Mouse (Mus musculus) heart, adult 2 months (tissue): ENCODE data around the gene Rai1. TPM values are rescaled to one million over a fixed set of nuclear protein-coding genes. Genes with fewer than 3 reads are reported as not detected.

Source experiments
- DNase-seq, 2 experiments: peaks; one replicate each; pipeline ENCODE4 v3.0.0; 2021
- H3K27ac ChIP-seq: fragments of 200-600 bp; 2 replicates; pipeline ENCODE4 v1.8.1; 2022
- H3K27me3 ChIP-seq: fragments of 200-500 bp; 2 replicates; pipeline ENCODE4 v1.6.1; 2012; ENCODE audit warnings: mild to moderate bottlenecking, low read length, inconsistent platforms, mixed read lengths; ENCODE audit not compliant: control insufficient read depth, insufficient read depth
- H3K36me3 ChIP-seq: fragments of 200-500 bp; 2 replicates; pipeline ENCODE4 v1.6.1; 2012; ENCODE audit warnings: low read length, inconsistent platforms; ENCODE audit not compliant: control insufficient read depth, insufficient read depth
- H3K4me1 ChIP-seq: fragments of 200-500 bp; 2 replicates; pipeline ENCODE4 v1.6.1; 2011; ENCODE audit warnings: low read length; ENCODE audit not compliant: control insufficient read depth, insufficient read depth
- H3K4me3 ChIP-seq: fragments of 200-600 bp; 2 replicates; pipeline ENCODE4 v1.8.1; 2022
- H3K79me2 ChIP-seq: fragments of 200-500 bp; replicated peaks from 2 replicates; pipeline ENCODE4 v1.6.1; 2012; ENCODE audit warnings: mild to moderate bottlenecking, inconsistent platforms, low read length, moderate library complexity, mixed read lengths; ENCODE audit not compliant: control insufficient read depth, insufficient read depth
- H3K9ac ChIP-seq: fragments of 200-500 bp; 2 replicates; pipeline ENCODE4 v1.6.1; 2012; ENCODE audit warnings: low read depth, mild to moderate bottlenecking, control low read depth, inconsistent platforms, low read length, mixed read lengths
- CTCF ChIP-seq: fragments of 200-600 bp; IDR thresholded peaks from 2 replicates; pipeline ENCODE4 v1.8.1; 2022; ENCODE audit warnings: antibody characterized with exemption, mild to moderate bottlenecking, moderate library complexity
- EP300 ChIP-seq: fragments of 200-500 bp; IDR thresholded peaks from 2 replicates; pipeline ENCODE4 v1.6.1; 2011; ENCODE audit warnings: low read depth, low read length, control low read depth; ENCODE audit not compliant: insufficient read depth
- POLR2A ChIP-seq: fragments of 200-500 bp; IDR thresholded peaks from 2 replicates; pipeline ENCODE4 v1.6.1; 2011; ENCODE audit warnings: mild to moderate bottlenecking, low read depth, low read length, control low read depth; ENCODE audit not compliant: insufficient read depth
- WGBS: fragments of 180-500 bp; shearing (Covaris S2); methylation state at CpG from one replicate; pipeline ENCODE4 v1.1.7; 2018; 5-methylcytosine and 5-hydroxymethylcytosine counted together
- intact Hi-C: fragments of 180-260 bp; cut with DNase I; formaldehyde crosslinking; loops from one replicate; pipeline ENCODE4 v1.15.1; 2025
- polyA plus RNA-seq: library from polyadenylated mRNA; depleted of rRNA; stranded (reverse); fragments of >200 nt; gene quantifications from 2 replicates; pipeline ENCODE4 v1.2.3, GENCODE M21; 2012
- total RNA-seq, 2 experiments: library from RNA; stranded (reverse); gene quantifications; 2 replicates each; pipeline ENCODE4 v1.2.3; 2021

Rai1 gene
- total and polyA plus RNA-seq, 3 experiments = 20.0 to 26.5 (median 21.8) TPM

GRCm38 (mm10) chr11:60232441-60233058 lies 127.7 kb downstream of the Rai1 start:
- Histone ChIP-seq H3K9ac (no peak overlapping the region), H3K4me1 (peaks cover 3% of the 10 kb centered on the region; the same call in 1 of the 2 replicates), H3K27me3 (no peaks in the 10 kb centered on the region), H3K27ac (peak overlapping the region; percentile 88), H3K4me3 (no peak overlapping the region), H3K79me2 (no peaks in the 10 kb centered on the region), H3K36me3 (no peaks in the 10 kb centered on the region)
- TF ChIP-seq POLR2A (no peak), EP300 (no peak), CTCF (no peak)
- DNase-seq = no peak
- 81% methylated on average over 14 of the region's 14 CpGs for WGBS
- intact Hi-C loops = no loop called here

GRCm38 (mm10) chr11:60233235-60233634 lies 128.4 kb downstream of the Rai1 start:
- intact Hi-C loops = no loop called here
- peak; percentile 53 to 67 for DNase-seq
- 66% methylated on average over 8 of the region's 8 CpGs for WGBS

GRCm38 (mm10) chr11:60235351-60235750 lies 130.5 kb downstream of the Rai1 start:
- intact Hi-C loops = no loop called here
- WGBS = 88% methylated on average over 5 of the region's 5 CpGs

More at GRCm38 (mm10) chr11:60233235-60233634, 128.4 kb downstream of the Rai1 start:
- Histone ChIP-seq H3K4me3 (no peak overlapping the region), H3K9ac (no peak overlapping the region; the same call in 1 of the 2 replicates), H3K4me1 (peaks cover 3% of the 10 kb centered on the region; the same call in 1 of the 2 replicates), H3K27ac (peak overlapping the region; percentile 88), H3K79me2 (no peaks in the 10 kb centered on the region), H3K27me3 (no peaks in the 10 kb centered on the region), H3K36me3 (no peaks in the 10 kb centered on the region)
- TF ChIP-seq EP300 (no peak), POLR2A (no peak), CTCF (no peak)

DNA sequence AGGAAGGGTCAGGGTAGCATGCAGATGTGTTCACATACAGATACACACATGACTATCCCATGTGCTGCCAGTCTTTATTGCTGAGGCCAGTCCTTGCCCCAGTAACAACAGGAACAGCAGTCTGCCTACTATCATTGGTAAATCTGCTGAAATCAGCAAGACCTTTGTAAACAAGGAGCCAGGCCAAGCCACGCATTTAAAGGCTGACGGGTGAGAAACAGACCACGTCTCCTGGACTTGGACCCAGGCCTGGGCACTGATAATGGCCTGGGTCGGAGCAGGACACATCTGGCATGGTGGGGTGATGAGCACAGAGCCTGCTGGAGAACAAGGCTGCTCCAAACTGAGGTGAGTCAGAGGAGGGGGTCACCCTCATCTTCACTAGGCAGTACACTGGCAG lies 135.7 kb downstream of the Rai1 start:
- no peaks in the 10 kb centered on the region for H3K27me3 ChIP-seq
- H3K9ac ChIP-seq = no peak overlapping the region
- H3K4me3 ChIP-seq = no peak overlapping the region
- no peak for DNase-seq
- H3K4me1 ChIP-seq = peaks cover 2% of the 10 kb centered on the region; the same call in 1 of the 2 replicates
- 0 out of 2 replicates have a peak, but pooled peaks cover 2% of the 10 kb centered on the region for H3K36me3 ChIP-seq
- H3K27ac ChIP-seq = no peak overlapping the region
- WGBS = 50% methylated on average over 4 of the region's 4 CpGs
- no peaks in the 10 kb centered on the region for H3K79me2 ChIP-seq
- no peak for TF ChIP-seq POLR2A
- no peak for TF ChIP-seq CTCF
- intact Hi-C loops = no loop called here

More at GRCm38 (mm10) chr11:60235351-60235750, 130.5 kb downstream of the Rai1 start:
- TF ChIP-seq CTCF (no peak), POLR2A (no peak), EP300 (no peak)
- Histone ChIP-seq H3K9ac (no peak overlapping the region), H3K4me3 (no peak overlapping the region), H3K27me3 (no peaks in the 10 kb centered on the region), H3K36me3 (no peaks in the 10 kb centered on the region), H3K79me2 (no peaks in the 10 kb centered on the region), H3K4me1 (peaks cover 3% of the 10 kb centered on the region; the same call in 1 of the 2 replicates), H3K27ac (no peak overlapping the region)
- DNase-seq = no peak

DNA sequence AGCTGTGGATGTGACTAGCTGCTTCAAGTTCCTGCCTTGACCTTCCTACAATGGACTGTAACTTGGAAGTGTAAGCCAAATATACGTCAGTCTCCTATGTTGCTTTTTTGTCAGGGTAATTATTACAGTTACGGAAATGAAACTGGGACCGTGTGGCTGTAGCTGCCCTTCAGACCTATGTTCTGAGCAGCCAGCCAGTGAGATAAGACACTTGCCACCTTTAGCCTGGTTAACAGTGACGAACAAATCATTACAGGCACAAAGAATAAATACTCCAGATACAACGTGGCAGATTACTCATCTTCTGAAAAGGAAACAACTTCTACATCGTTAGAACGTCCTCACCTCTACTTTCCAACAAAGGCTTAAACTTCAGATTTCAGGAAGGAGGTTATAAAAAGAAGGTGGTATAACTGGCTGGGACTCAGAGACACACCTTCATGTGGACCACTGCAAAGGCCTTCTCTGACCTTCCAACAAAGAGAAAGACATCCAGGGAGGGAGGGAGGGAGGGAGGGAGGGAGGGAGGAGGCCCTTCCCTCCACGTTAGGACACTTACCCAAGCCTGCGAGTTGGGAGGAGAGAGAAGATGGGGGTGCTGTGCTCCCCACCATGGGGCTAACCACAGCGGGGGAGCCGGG lies 139.8 kb downstream of the Rai1 start:
- no peak overlapping the region for H3K4me3 ChIP-seq
- TF ChIP-seq EP300 = no peak
- H3K4me1 ChIP-seq = peaks cover 5% of the 10 kb centered on the region
- intact Hi-C loops = no loop called here
- no peaks in the 10 kb centered on the region for H3K27me3 ChIP-seq
- H3K27ac ChIP-seq = peak overlapping the region; percentile 78
- no peaks in the 10 kb centered on the region for H3K79me2 ChIP-seq
- 0 out of 2 replicates have a peak, but pooled peaks cover 2% of the 10 kb centered on the region for H3K36me3 ChIP-seq
- no peak overlapping the region for H3K9ac ChIP-seq
- 61% methylated on average over 11 of the region's 11 CpGs for WGBS
- DNase-seq = no peak

DNA sequence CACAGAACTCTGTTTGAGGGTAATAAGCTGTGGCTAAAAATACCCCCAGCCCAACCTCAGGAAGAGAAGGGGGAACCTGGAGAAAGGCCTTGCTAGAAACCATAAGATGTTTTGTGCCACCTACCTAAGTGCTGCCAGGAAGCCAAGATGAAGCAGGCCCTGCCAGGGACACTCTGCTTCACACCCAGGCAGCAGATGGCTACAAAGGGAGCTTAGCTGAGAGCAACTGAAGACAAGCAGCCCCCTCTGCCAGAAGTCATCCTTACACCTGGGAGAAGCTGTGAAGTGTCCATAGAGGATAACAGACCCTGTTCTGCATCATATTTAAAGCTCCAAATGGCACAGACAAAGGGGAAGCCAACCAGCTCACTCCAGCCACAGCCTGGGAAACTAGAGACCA lies 141.3 kb downstream of the Rai1 start:
- Histone ChIP-seq H3K36me3 (0 out of 2 replicates have a peak, but pooled peaks cover 2% of the 10 kb centered on the region), H3K27me3 (no peaks in the 10 kb centered on the region), H3K4me1 (peaks cover 5% of the 10 kb centered on the region), H3K4me3 (no peak overlapping the region), H3K79me2 (no peaks in the 10 kb centered on the region), H3K9ac (no peak overlapping the region), H3K27ac (no peak overlapping the region; the same call in 1 of the 2 replicates)
- DNase-seq = no peak
- intact Hi-C loops = no loop called here
- no peak for TF ChIP-seq POLR2A
- TF ChIP-seq EP300 = no peak
- TF ChIP-seq CTCF = no peak
